Mouse (Mus musculus): ENCODE data around the gene Rasgef1b. TPM values are rescaled to one million over a fixed set of nuclear protein-coding genes. Genes with fewer than 3 reads are reported as not detected.

Rasgef1b gene
- total RNA-seq, 1 experiment from 2014 or later: 57.6 TPM

Other genes with a start within 250 kb of the Rasgef1b start
- gene Vamp9, start 177.2 kb upstream of the Rasgef1b start, total RNA-seq (2017): not detected in 3 replicates
- gene Hnrnpd, start 249.9 kb upstream of the Rasgef1b start, total RNA-seq (2017): 67.5 to 152 TPM (median 113 TPM) in 3 replicates
- gene 4930524J08Rik, start 250.0 kb upstream of the Rasgef1b start, total RNA-seq (2017): 1.3 TPM in 1 of 3 replicates, not detected in the others